Mouse (Mus musculus) spleen, adult 2 months (tissue): ENCODE measurements around the gene Tab1. TPM values are rescaled to one million over a fixed set of nuclear protein-coding genes. Genes with fewer than 3 reads are reported as not detected.

Experiments used
- DNase-seq, 2 experiments: peaks; one replicate each; pipeline versions ENCODE4 v3.0.0 to v3.0.0-alpha.2; 2012 to 2021; ENCODE audit warnings: low spot score in 2 of 2, low read depth in 1 of 2
- H3K27ac ChIP-seq: fragments of 200-500 bp; 2 replicates; pipeline ENCODE4 v1.5.1; 2012; ENCODE audit warnings: low read length, inconsistent platforms; ENCODE audit not compliant: insufficient read depth
- H3K27me3 ChIP-seq: fragments of 200-500 bp; 2 replicates; pipeline ENCODE4 v1.6.1; 2012; ENCODE audit warnings: mild to moderate bottlenecking, moderate library complexity, low read length, inconsistent platforms; ENCODE audit not compliant: control insufficient read depth, insufficient read depth
- H3K36me3 ChIP-seq: fragments of 200-500 bp; 2 replicates; pipeline ENCODE4 v1.6.1; 2012; ENCODE audit warnings: mild to moderate bottlenecking, low read length, inconsistent platforms; ENCODE audit not compliant: control insufficient read depth, insufficient read depth
- H3K4me1 ChIP-seq: fragments of 200-500 bp; 2 replicates; pipeline ENCODE4 v1.6.1; 2011; ENCODE audit warnings: inconsistent platforms; ENCODE audit not compliant: control insufficient read depth, insufficient read depth, insufficient read length
- H3K4me3 ChIP-seq: fragments of 200-500 bp; 2 replicates; pipeline ENCODE4 v1.5.1; 2011; ENCODE audit warnings: mild to moderate bottlenecking, inconsistent platforms; ENCODE audit not compliant: insufficient read depth, insufficient read length; ENCODE audit errors: extremely low read depth
- CTCF ChIP-seq: fragments of 200-500 bp; IDR thresholded peaks from 2 replicates; pipeline ENCODE4 v1.5.1; 2011; ENCODE audit warnings: mild to moderate bottlenecking, inconsistent platforms; ENCODE audit not compliant: insufficient read depth, insufficient read length, insufficient replicate concordance; ENCODE audit errors: extremely low read depth
- POLR2A ChIP-seq: fragments of 200-500 bp; IDR thresholded peaks from 2 replicates; pipeline ENCODE4 v1.6.1; 2011; ENCODE audit warnings: low read depth, low read length, inconsistent platforms
- WGBS: fragments of 180-500 bp; shearing (Covaris S2); methylation state at CpG from one replicate; pipeline ENCODE4 v1.1.7; 2018; 5-methylcytosine and 5-hydroxymethylcytosine counted together
- polyA plus RNA-seq: library from polyadenylated mRNA; depleted of rRNA; stranded (reverse); fragments of >200 nt; gene quantifications from 2 replicates; pipeline ENCODE4 v1.2.3, GENCODE M21; 2012

The Tab1 gene
- polyA plus RNA-seq, 1 experiment: 16.1 TPM

GRCm38 (mm10) chr15:80102495-80102894, 30.4 kb upstream of the Tab1 start:
- H3K36me3 ChIP-seq: no peaks in the 10 kb centered on the region
- no peak overlapping the region for H3K4me3 ChIP-seq
- H3K27me3 ChIP-seq: no peaks in the 10 kb centered on the region
- DNase-seq: no peak
- H3K4me1 ChIP-seq: no peaks in the 10 kb centered on the region
- no peak overlapping the region for H3K27ac ChIP-seq
- WGBS: 83% methylated on average over 6 of the region's 6 CpGs
- TF ChIP-seq POLR2A (no peak), CTCF (no peak)

DNA sequence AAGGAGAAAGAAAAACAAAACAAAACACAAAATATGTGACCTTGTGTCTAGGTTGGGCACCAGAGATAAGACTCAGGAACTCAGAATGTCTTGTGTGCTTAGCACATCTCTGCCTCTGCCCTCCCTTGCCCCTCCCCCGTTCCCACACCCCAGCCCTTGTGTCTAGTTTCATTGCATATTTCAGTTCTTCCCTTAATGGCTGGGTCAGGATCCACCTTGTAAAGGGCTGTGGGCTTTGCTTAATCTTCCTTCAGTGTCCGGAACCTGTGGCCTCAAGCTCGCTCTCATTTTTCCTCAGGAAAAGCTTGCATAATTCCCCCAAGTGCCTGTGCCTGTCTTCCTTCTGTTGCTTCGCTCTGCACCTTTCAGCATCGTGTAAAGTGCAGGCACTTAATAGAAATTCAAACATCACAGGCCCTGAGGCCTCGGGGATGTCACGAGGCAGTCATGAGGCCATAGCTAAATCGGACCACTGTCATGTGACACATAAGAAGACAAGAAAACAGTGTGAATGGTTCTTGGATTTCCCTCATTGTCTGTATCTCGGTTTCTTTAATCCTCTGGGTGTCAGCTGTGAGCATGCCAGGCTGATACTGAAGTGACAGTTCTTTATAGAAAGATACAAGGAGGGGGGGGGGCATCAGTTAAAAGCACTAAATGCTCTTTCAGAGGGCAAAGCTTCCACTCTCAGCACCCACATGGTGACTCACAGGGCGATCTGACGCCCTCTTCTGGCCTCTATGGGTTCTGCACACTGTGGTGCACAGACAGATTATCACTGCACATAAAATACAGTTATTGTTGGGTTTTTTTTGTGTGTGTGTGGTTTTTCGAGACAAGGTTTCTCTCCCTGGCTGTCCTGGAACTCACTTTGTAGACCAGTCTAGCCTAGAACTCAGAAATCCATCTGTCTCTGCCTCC, 27.2 kb upstream of the Tab1 start:
- Histone ChIP-seq H3K4me1 (no peaks in the 10 kb centered on the region), H3K27me3 (no peaks in the 10 kb centered on the region), H3K36me3 (no peaks in the 10 kb centered on the region), H3K27ac (no peak overlapping the region), H3K4me3 (no peak overlapping the region)
- 82% methylated on average over 12 of the region's 12 CpGs for WGBS
- TF ChIP-seq POLR2A (no peak), CTCF (no peak)
- DNase-seq: no peak

DNA sequence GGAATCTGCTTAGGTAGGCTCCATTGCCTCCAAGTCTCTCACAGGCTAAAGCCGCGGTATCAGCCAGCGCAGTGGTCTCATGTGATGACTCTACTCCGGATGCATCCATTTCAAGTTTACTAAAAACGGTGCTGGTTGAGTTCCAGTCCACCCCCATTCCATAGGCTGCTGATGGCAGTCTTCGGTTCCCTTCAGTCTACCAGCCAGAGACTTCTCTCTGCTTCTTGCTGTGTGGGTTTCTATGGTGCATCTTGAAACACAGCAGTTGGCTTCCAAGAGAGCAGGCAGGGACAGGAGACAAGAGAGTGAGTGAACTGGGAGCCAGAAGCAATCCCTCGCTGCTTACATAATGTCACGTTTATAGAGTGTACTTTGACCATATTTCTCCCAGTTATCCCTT, 25.8 kb upstream of the Tab1 start:
- Histone ChIP-seq H3K4me1 (no peaks in the 10 kb centered on the region), H3K27me3 (no peaks in the 10 kb centered on the region), H3K27ac (no peak overlapping the region), H3K4me3 (no peak overlapping the region), H3K36me3 (no peaks in the 10 kb centered on the region)
- WGBS: 96% methylated on average over 8 of the region's 8 CpGs
- TF ChIP-seq CTCF: no peak
- TF ChIP-seq POLR2A: no peak
- DNase-seq: no peak

- no peak overlapping the region for H3K27ac ChIP-seq
- TF ChIP-seq CTCF: no peak
- TF ChIP-seq POLR2A: no peak
- DNase-seq: no peak
- no peaks in the 10 kb centered on the region for H3K36me3 ChIP-seq
- H3K4me3 ChIP-seq: no peak overlapping the region
- no peaks in the 10 kb centered on the region for H3K4me1 ChIP-seq
- no peaks in the 10 kb centered on the region for H3K27me3 ChIP-seq
- WGBS: 93% methylated on average over 3 of the region's 3 CpGs
These were observed 25.4 kb upstream of the Tab1 start for GRCm38 (mm10) chr15:80107575-80107974.

DNA sequence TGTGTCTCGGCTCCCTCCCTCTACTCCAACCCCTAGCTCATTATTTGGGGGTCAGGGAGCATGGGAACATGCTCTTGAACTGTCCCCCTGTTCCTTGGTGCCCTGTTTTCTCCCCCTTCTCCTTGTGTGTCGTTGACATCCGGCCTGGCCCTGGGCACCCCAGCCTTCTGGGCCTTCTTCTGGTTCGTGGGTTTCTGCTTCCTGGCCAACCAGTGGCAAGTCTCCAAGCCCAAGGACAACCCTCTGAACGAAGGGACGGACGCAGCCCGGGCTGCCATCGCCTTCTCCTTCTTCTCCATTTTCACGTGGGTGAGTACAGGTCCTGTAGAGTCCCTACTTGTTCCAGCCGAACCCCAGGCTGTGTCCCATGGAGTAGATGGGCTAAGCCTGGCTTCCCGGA, 21.5 kb upstream of the Tab1 start:
- H3K4me1 ChIP-seq: no peaks in the 10 kb centered on the region
- WGBS: 50% methylated on average over 12 of the region's 12 CpGs
- TF ChIP-seq POLR2A (no peak), CTCF (no peak)
- H3K4me3 ChIP-seq: no peak overlapping the region
- H3K27me3 ChIP-seq: no peaks in the 10 kb centered on the region
- no peak for DNase-seq
- H3K36me3 ChIP-seq: no peaks in the 10 kb centered on the region
- no peak overlapping the region for H3K27ac ChIP-seq

- no peaks in the 10 kb centered on the region for H3K27me3 ChIP-seq
- no peak overlapping the region for H3K4me3 ChIP-seq
- H3K27ac ChIP-seq: no peak overlapping the region
- no peaks in the 10 kb centered on the region for H3K36me3 ChIP-seq
- TF ChIP-seq CTCF (no peak), POLR2A (no peak)
- WGBS: 54% methylated on average over 2 of the region's 2 CpGs
- no peak for DNase-seq
- H3K4me1 ChIP-seq: no peaks in the 10 kb centered on the region
These were observed 20.4 kb upstream of the Tab1 start for GRCm38 (mm10) chr15:80112499-80112898.

GRCm38 (mm10) chr15:80114414-80114813, 18.5 kb upstream of the Tab1 start:
- TF ChIP-seq CTCF (no peak), POLR2A (no peak)
- H3K27me3 ChIP-seq: no peaks in the 10 kb centered on the region
- no peak overlapping the region for H3K4me3 ChIP-seq
- DNase-seq: no peak
- H3K36me3 ChIP-seq: no peaks in the 10 kb centered on the region
- no peak overlapping the region for H3K27ac ChIP-seq
- no peaks in the 10 kb centered on the region for H3K4me1 ChIP-seq
- WGBS: 95% methylated on average over 7 of the region's 7 CpGs
